Mouse (Mus musculus): ENCODE data around the gene Mysm1. TPM values are rescaled to one million over a fixed set of nuclear protein-coding genes. Genes with fewer than 3 reads are reported as not detected.
A peak's percentile ranks its signal among the peaks of the same experiment; 100 is the strongest.

The Mysm1 gene
- polyA plus RNA-seq, 1 experiment = 4.4 TPM

GRCm38 (mm10) chr4:95012706-95013105, 33.8 kb upstream of the Mysm1 start:
- TF ChIP-seq CTCF (conservative IDR thresholded peaks at IDR 0.05; ENCODE audit: insufficient read depth, insufficient read length, low read depth, low read length) (no peak), POLR2A (IDR thresholded peaks at IDR 0.05; ENCODE audit: low read depth, low read length) (no peak)
- H3K27ac ChIP-seq (ENCODE audit: insufficient read depth, low read depth, low read length) = no peak overlapping the region
- 84% methylated on average over 1 of the region's 1 CpGs for WGBS
- no peaks in the 10 kb centered on the region for H3K4me1 ChIP-seq (ENCODE audit: control insufficient read depth, insufficient read depth, low read length)
- H3K36me3 ChIP-seq (ENCODE audit: control insufficient read depth, insufficient read depth, low read length) = no peaks in the 10 kb centered on the region
- no peak overlapping the region for H3K4me3 ChIP-seq (ENCODE audit: insufficient read depth, low read depth, low read length)
- no peaks in the 10 kb centered on the region for H3K27me3 ChIP-seq (replicated peaks; ENCODE audit: control insufficient read depth, insufficient read depth, low read length)
- DNase-seq = no peak

- Histone ChIP-seq H3K36me3 (ENCODE audit: control insufficient read depth, insufficient read depth, low read length) (no peaks in the 10 kb centered on the region), H3K27me3 (replicated peaks; ENCODE audit: control insufficient read depth, insufficient read depth, low read length) (no peaks in the 10 kb centered on the region), H3K27ac (ENCODE audit: insufficient read depth, low read depth, low read length) (no peak overlapping the region), H3K4me1 (ENCODE audit: control insufficient read depth, insufficient read depth, low read length) (no peaks in the 10 kb centered on the region), H3K4me3 (ENCODE audit: insufficient read depth, low read depth, low read length) (no peak overlapping the region)
- no peak for TF ChIP-seq CTCF (conservative IDR thresholded peaks at IDR 0.05; ENCODE audit: insufficient read depth, insufficient read length, low read depth, low read length)
- TF ChIP-seq POLR2A (IDR thresholded peaks at IDR 0.05; ENCODE audit: low read depth, low read length) = no peak
- DNase-seq = peak; percentile 4
Observed at GRCm38 (mm10) chr4:95012256-95012655, 33.4 kb upstream of the Mysm1 start.

- Histone ChIP-seq H3K4me1 (ENCODE audit: control insufficient read depth, insufficient read depth, low read length) (no peaks in the 10 kb centered on the region), H3K36me3 (ENCODE audit: control insufficient read depth, insufficient read depth, low read length) (no peaks in the 10 kb centered on the region), H3K27me3 (replicated peaks; ENCODE audit: control insufficient read depth, insufficient read depth, low read length) (no peaks in the 10 kb centered on the region), H3K27ac (ENCODE audit: insufficient read depth, low read depth, low read length) (no peak overlapping the region), H3K4me3 (ENCODE audit: insufficient read depth, low read depth, low read length) (no peak overlapping the region)
- 44% methylated on average over 13 of the region's 13 CpGs for WGBS
- DNase-seq = peak; percentile 70
- TF ChIP-seq CTCF (conservative IDR thresholded peaks at IDR 0.05; ENCODE audit: insufficient read depth, insufficient read length, low read depth, low read length) (peak; percentile 95), POLR2A (IDR thresholded peaks at IDR 0.05; ENCODE audit: low read depth, low read length) (no peak)
Observed at GRCm38 (mm10) chr4:95008175-95009057, 29.5 kb upstream of the Mysm1 start.

- Histone ChIP-seq H3K36me3 (ENCODE audit: control insufficient read depth, insufficient read depth, low read length) (no peaks in the 10 kb centered on the region), H3K4me1 (ENCODE audit: control insufficient read depth, insufficient read depth, low read length) (no peaks in the 10 kb centered on the region), H3K27me3 (replicated peaks; ENCODE audit: control insufficient read depth, insufficient read depth, low read length) (no peaks in the 10 kb centered on the region), H3K4me3 (ENCODE audit: insufficient read depth, low read depth, low read length) (no peak overlapping the region), H3K27ac (ENCODE audit: insufficient read depth, low read depth, low read length) (no peak overlapping the region)
- DNase-seq = no peak
- TF ChIP-seq CTCF (conservative IDR thresholded peaks at IDR 0.05; ENCODE audit: insufficient read depth, insufficient read length, low read depth, low read length) = no peak
- no peak for TF ChIP-seq POLR2A (IDR thresholded peaks at IDR 0.05; ENCODE audit: low read depth, low read length)
- WGBS = 51% methylated on average over 8 of the region's 8 CpGs
Observed at GRCm38 (mm10) chr4:95007759-95008158, 28.9 kb upstream of the Mysm1 start.

- no peak for DNase-seq
Observed at GRCm38 (mm10) chr4:95005251-95005830, 26.4 kb upstream of the Mysm1 start.

GRCm38 (mm10) chr4:95001043-95001775, 22.3 kb upstream of the Mysm1 start:
- Histone ChIP-seq H3K36me3 (ENCODE audit: control insufficient read depth, insufficient read depth, low read length) (no peaks in the 10 kb centered on the region), H3K4me1 (ENCODE audit: control insufficient read depth, insufficient read depth, low read length) (no peaks in the 10 kb centered on the region), H3K27ac (ENCODE audit: insufficient read depth, low read depth, low read length) (no peak overlapping the region), H3K27me3 (replicated peaks; ENCODE audit: control insufficient read depth, insufficient read depth, low read length) (no peaks in the 10 kb centered on the region), H3K4me3 (ENCODE audit: insufficient read depth, low read depth, low read length) (no peak overlapping the region)
- WGBS = 43% methylated on average over 6 of the region's 6 CpGs
- TF ChIP-seq CTCF (conservative IDR thresholded peaks at IDR 0.05; ENCODE audit: insufficient read depth, insufficient read length, low read depth, low read length) (no peak), POLR2A (IDR thresholded peaks at IDR 0.05; ENCODE audit: low read depth, low read length) (no peak)
- DNase-seq = no peak

More at GRCm38 (mm10) chr4:95005251-95005830, 26.4 kb upstream of the Mysm1 start:
- TF ChIP-seq POLR2A (IDR thresholded peaks at IDR 0.05; ENCODE audit: low read depth, low read length) = no peak
- TF ChIP-seq CTCF (conservative IDR thresholded peaks at IDR 0.05; ENCODE audit: insufficient read depth, insufficient read length, low read depth, low read length) = no peak
- WGBS = 57% methylated on average over 6 of the region's 6 CpGs
- Histone ChIP-seq H3K4me1 (ENCODE audit: control insufficient read depth, insufficient read depth, low read length) (no peaks in the 10 kb centered on the region), H3K4me3 (ENCODE audit: insufficient read depth, low read depth, low read length) (no peak overlapping the region), H3K27ac (ENCODE audit: insufficient read depth, low read depth, low read length) (no peak overlapping the region), H3K27me3 (replicated peaks; ENCODE audit: control insufficient read depth, insufficient read depth, low read length) (no peaks in the 10 kb centered on the region), H3K36me3 (ENCODE audit: control insufficient read depth, insufficient read depth, low read length) (no peaks in the 10 kb centered on the region)

- TF ChIP-seq POLR2A (IDR thresholded peaks at IDR 0.05; ENCODE audit: low read depth, low read length) (no peak), CTCF (conservative IDR thresholded peaks at IDR 0.05; ENCODE audit: insufficient read depth, insufficient read length, low read depth, low read length) (no peak)
- Histone ChIP-seq H3K4me3 (ENCODE audit: insufficient read depth, low read depth, low read length) (no peak overlapping the region), H3K27ac (ENCODE audit: insufficient read depth, low read depth, low read length) (no peak overlapping the region), H3K27me3 (replicated peaks; ENCODE audit: control insufficient read depth, insufficient read depth, low read length) (no peaks in the 10 kb centered on the region), H3K4me1 (ENCODE audit: control insufficient read depth, insufficient read depth, low read length) (no peaks in the 10 kb centered on the region), H3K36me3 (ENCODE audit: control insufficient read depth, insufficient read depth, low read length) (no peaks in the 10 kb centered on the region)
- 72% methylated on average over 1 of the region's 1 CpGs for WGBS
- DNase-seq = no peak
Observed at GRCm38 (mm10) chr4:95000147-95000546, 21.2 kb upstream of the Mysm1 start.
